Mouse (Mus musculus): Measurements from ENCODE around the gene Khdc4. TPM values are rescaled to one million over a fixed set of nuclear protein-coding genes. Genes with fewer than 3 reads are reported as not detected.

Khdc4 gene
- 10 to 100 TPM; 55.3 to 59.3 TPM for total RNA-seq (2021)
- long read RNA-seq, experiment 1, transcript Khdc4-206 (13 exons, 3,636 nt), result minor isoform, 15 of 57 reads
- long read RNA-seq, experiment 1, transcript Khdc4-203 (14 exons, 2,567 nt), result minor isoform, 11 of 57 reads
- long read RNA-seq, experiment 1, transcript Khdc4-201 (14 exons, 2,981 nt), result major isoform, 16 of 57 reads
- long read RNA-seq, experiment 1, partial matches to known transcripts, result 5 of 57 reads
- long read RNA-seq, experiment 1, other reads (novel, unspliced or antisense), result 8 of 57 reads
- long read RNA-seq, experiment 2, transcript Khdc4-203 (14 exons, 2,567 nt), result minor isoform, 6 of 50 reads
- long read RNA-seq, experiment 2, transcript Khdc4-206 (13 exons, 3,636 nt), result minor isoform, 7 of 50 reads
- long read RNA-seq, experiment 2, transcript Khdc4-201 (14 exons, 2,981 nt), result major isoform, 20 of 50 reads
- long read RNA-seq, experiment 2, partial matches to known transcripts, result 6 of 50 reads
- long read RNA-seq, experiment 2, other reads (novel, unspliced or antisense), result 9 of 50 reads

DNA sequence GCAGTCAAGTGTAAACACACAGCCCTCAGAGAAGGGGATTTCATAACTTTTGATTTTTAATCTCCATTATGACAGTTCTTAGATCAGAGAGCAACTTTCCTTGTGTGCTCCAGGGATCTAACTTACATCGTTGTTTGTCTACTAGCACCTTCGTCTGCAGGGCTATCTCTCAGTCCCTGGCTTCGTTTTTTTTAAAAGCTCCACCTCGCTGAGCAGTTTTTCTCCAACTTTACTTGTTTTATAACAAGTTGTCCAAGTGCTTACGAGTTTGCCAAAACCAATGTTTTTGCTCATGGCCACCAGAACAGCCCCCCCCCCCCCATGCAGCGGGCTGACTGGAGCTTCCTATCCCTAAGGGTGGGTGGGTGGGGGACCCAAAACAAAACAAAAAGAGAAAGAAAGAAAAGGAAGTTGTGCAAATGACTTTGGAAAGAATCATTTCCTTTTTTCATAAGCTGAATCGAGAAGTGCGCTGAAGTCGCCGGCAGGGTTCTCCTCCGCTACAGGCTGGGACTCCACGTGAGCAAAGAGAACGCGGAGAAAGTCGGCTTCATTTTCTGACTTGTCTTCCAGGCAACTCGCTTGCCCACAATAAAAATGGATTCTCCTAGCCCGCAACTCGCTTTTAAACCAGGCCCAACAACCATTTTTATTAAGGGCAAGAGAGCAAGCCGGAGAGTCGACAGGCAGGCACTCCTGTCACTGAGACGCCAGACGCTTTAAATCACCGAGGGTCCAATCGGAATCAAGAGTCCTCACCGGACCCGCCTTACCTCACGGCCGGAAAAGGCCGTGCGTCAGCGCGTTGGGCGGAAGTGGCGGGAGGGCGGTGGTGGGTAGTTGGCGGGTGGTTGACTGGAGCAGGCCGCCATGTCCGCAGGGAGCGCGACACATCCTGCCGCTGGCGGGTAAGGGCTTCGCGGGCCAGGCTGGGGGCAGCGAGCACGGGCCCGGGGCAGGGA, at the start of gene Khdc4:
Gene Khdc4 (plus strand): TSS at position 824 of the 962 bp plus-strand sequence.
- no peak; the same call in 1 of the 2 replicates for TF ChIP-seq CTCF (IDR thresholded peaks at IDR 0.05)
- Histone ChIP-seq H3K4me3 (peak within 1 kb of the TSS; percentile 99), H3K27ac (peak within 1 kb of the TSS; percentile 98)
- intact Hi-C loops (cut with DNase I), result no loop called here
- DNase-seq (ENCODE audit: extremely low spot score in 1 of 2, low spot score in 2 of 2), result peak; percentile 96

DNA sequence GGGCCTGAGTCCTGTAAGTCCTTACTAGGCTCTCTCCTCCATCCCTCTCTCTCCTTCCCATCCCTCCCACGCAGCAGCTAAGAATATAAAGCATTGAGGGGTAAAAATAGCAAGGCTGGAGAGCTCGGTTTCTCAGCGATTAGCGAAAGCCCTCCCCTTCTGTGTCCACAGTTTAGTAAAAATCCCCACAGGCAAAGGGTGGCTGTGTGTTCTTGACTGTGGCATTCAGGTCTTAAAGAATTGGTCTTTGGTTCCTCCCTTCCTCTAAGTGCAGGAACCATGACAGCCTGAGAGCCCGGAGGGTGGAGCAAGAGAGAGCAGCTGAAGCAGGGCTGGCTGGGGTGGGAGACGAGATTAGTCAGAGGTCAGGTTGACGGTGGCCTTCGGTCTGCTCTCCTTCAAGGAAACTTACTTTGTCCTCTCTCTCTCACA, 49.0 kb upstream of the Khdc4 start:
- intact Hi-C loops (cut with DNase I), result no loop called here
- DNase-seq (ENCODE audit: extremely low spot score in 1 of 2, low spot score in 2 of 2), result no peak
- no peak for TF ChIP-seq CTCF (IDR thresholded peaks at IDR 0.05)
- peak overlapping the region; percentile 76 for H3K27ac ChIP-seq
- H3K4me3 ChIP-seq, result peak overlapping the region; percentile 6; the same call in 1 of the 2 replicates

GRCm38 (mm10) chr3:88637134-88637533, 48.5 kb upstream of the Khdc4 start:
- Histone ChIP-seq H3K4me3 (no peak overlapping the region), H3K27ac (peak overlapping the region; percentile 76; the same call in 1 of the 2 replicates)
- no peak for DNase-seq (ENCODE audit: extremely low spot score in 1 of 2, low spot score in 2 of 2)
- no peak; the same call in 1 of the 2 replicates for TF ChIP-seq CTCF (IDR thresholded peaks at IDR 0.05)
- intact Hi-C loops (cut with DNase I), result no loop called here

DNA sequence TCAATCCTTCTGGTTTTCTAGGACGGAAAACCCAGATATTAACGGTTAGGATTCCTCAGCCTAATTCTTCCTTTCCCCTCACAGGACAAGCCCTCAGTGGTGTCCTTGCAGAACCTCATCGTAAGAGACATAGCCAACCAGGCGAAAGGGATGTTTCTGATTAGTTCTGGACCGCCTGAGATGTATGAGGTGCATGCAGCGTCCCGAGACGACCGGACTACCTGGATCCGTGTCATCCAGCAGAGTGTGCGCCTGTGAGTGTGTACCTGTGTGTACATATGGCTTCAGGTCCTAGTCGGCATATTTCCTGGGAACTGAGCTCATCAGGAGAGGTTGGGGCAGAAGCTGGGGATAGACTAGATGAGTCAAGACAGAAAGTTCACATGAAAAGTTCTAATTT, 46.4 kb upstream of the Khdc4 start:
- no peak for TF ChIP-seq CTCF (IDR thresholded peaks at IDR 0.05)
- intact Hi-C loops (cut with DNase I), result no loop called here
- DNase-seq (ENCODE audit: extremely low spot score in 1 of 2, low spot score in 2 of 2), result no peak
- no peak overlapping the region for H3K4me3 ChIP-seq
- no peak overlapping the region for H3K27ac ChIP-seq

DNA sequence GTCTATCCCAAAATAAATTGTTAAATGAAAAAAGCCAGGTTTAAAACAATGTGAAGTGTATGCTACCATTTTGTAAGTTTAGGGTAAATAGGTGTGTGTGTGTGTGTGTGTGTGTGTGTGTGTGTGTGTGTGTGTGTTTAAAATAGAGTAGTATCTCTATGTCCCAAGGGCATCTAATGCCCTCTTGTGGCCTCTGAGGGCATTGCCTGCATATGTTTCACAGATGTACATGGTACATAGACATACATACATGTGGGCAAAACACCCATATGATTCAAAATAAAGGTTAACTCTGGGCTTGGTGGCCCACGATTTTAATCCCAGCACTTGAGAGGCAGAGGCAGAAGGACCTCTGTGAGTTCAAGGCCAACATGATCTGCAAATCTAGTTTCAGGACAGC, 44.9 kb upstream of the Khdc4 start:
- TF ChIP-seq CTCF (IDR thresholded peaks at IDR 0.05), result peak; percentile 52
- Histone ChIP-seq H3K4me3 (no peak overlapping the region), H3K27ac (no peak overlapping the region)
- intact Hi-C loops (cut with DNase I), result loop anchor here (1.0 kb wide), 1 partner anchor 33 kb away; no protein-coding TSS in a partner anchor
- DNase-seq (ENCODE audit: extremely low spot score in 1 of 2, low spot score in 2 of 2), result peak in 1 of 2 experiments; percentile 46

DNA sequence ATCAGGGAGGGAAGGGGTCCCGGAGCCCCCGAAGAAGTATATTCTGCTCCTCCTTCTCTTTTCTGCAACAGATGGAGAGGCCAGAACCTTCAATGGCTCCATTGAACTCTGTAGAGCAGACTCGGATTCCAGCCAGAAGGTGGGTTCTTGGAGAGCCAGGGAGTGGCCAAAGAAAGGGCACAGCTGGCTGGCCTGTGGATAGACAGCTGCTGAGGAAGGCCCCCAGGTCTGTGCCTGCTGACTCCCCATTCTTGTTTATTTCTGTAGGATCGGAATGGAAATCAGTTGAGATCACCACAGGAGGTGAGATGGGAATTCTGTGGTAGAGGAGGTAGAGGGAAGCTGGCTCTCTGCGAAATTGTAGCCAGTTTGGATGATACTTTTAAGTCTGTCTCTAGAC, 42.5 kb upstream of the Khdc4 start:
- no peak for TF ChIP-seq CTCF (IDR thresholded peaks at IDR 0.05)
- no peak for DNase-seq (ENCODE audit: extremely low spot score in 1 of 2, low spot score in 2 of 2)
- intact Hi-C loops (cut with DNase I), result no loop called here
- Histone ChIP-seq H3K4me3 (no peak overlapping the region), H3K27ac (no peak overlapping the region)

- no peak overlapping the region for H3K4me3 ChIP-seq
- TF ChIP-seq CTCF (IDR thresholded peaks at IDR 0.05), result no peak
- no peak for DNase-seq (ENCODE audit: extremely low spot score in 1 of 2, low spot score in 2 of 2)
- intact Hi-C loops (cut with DNase I), result no loop called here
- H3K27ac ChIP-seq, result no peak overlapping the region
These were observed 39.7 kb upstream of the Khdc4 start for GRCm38 (mm10) chr3:88645937-88646336.

- intact Hi-C loops (cut with DNase I), result no loop called here
- no peak overlapping the region for H3K4me3 ChIP-seq
- no peak overlapping the region for H3K27ac ChIP-seq
- no peak for TF ChIP-seq CTCF (IDR thresholded peaks at IDR 0.05)
- no peak for DNase-seq (ENCODE audit: extremely low spot score in 1 of 2, low spot score in 2 of 2)
These were observed 39.1 kb upstream of the Khdc4 start for GRCm38 (mm10) chr3:88646426-88646995.

DNA sequence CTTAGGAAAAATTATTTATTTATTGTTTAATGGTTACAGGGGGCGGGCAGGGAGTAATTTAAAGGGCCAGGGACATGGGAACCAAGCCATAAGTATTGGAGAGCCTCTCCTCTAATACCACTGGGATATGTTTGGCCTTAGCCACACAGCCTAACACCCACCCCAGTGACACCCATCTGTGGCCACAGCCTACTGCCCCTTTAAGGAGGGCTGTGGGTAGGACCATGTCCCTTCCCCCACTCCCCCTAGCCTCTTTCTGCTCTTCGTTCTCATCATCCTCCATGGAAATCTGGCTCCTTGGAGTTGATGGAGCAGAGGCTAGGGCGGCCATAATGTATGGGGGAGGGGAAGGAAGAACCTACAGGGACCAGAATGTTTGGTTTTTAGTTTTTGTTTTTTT, 38.5 kb upstream of the Khdc4 start:
- no peak for TF ChIP-seq CTCF (IDR thresholded peaks at IDR 0.05)
- no peak for DNase-seq (ENCODE audit: extremely low spot score in 1 of 2, low spot score in 2 of 2)
- no peak overlapping the region for H3K4me3 ChIP-seq

GRCm38 (mm10) chr3:88647779-88648413, 37.7 kb upstream of the Khdc4 start:
- no peak for TF ChIP-seq CTCF (IDR thresholded peaks at IDR 0.05)
- H3K27ac ChIP-seq, result no peak overlapping the region
- intact Hi-C loops (cut with DNase I), result no loop called here
- DNase-seq (ENCODE audit: extremely low spot score in 1 of 2, low spot score in 2 of 2), result no peak
- no peak overlapping the region for H3K4me3 ChIP-seq

More for the DNA sequence above, 38.5 kb upstream of the Khdc4 start:
- intact Hi-C loops (cut with DNase I), result no loop called here
- H3K27ac ChIP-seq, result no peak overlapping the region
